Comparison of ENCODE assay signal across 18 mouse cellular contexts in the genomic region with DNA sequence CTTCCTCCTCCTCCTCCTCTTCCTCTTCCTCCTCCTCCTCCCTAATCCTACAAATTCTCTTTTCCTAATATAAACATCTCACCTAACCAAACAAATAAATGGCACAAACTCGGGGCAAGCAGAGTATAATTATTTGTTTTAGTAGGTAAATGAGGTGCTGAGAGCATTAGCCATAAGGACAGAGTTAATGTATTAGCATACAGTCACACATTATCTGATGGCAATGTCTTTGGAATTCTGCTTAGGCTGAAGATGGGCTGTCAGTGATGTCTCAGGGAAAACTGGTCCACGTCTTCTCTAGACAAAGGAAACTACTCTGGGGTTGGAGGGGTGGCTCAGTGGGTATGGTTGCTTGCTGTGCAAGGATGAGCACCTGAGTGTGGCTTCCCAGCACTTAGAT. TPM values are rescaled to one million over a fixed set of nuclear protein-coding genes. Genes with fewer than 3 reads are reported as not detected.
DNase-seq lines count a peak whose midpoint lies in the region; ATAC-seq and TF ChIP-seq lines count a peak whose summit lies in the region.
"Had no signal": no experiment of that assay in that cellular context is flagged by ENCODE, and none has a peak within 500 bp of the region (broad histone marks: within the 10 kb centered on the region; RNA-seq: fewer than 3 reads in every experiment).

No protein-coding gene starts in this region.

- no peaks in the 10 kb centered on the region for H3K9me3 ChIP-seq in heart, embryonic 11.5 days (replicated peaks; ENCODE audit: control insufficient read depth, low read length)
- H3K9me3 ChIP-seq in liver, embryonic 12.5 days (replicated peaks), result no peaks in the 10 kb centered on the region
- H3K9me3 ChIP-seq in liver, postnatal 0 days (ENCODE audit: low read length), result no peaks in the 10 kb centered on the region
- no peaks in the 10 kb centered on the region for H3K9me3 ChIP-seq in embryonic facial prominence, embryonic 13.5 days
- H3K9me3 ChIP-seq in intestine, embryonic 16.5 days (ENCODE audit: control insufficient read depth, low read length), result no peaks in the 10 kb centered on the region

- H3K4me1 ChIP-seq in heart, embryonic 11.5 days (ENCODE audit: control insufficient read depth, insufficient read depth, low read length), result peaks cover 17% of the 10 kb centered on the region
- H3K4me1 ChIP-seq in liver, embryonic 12.5 days, result peaks cover 10% of the 10 kb centered on the region; the same call in 1 of the 2 replicates
- H3K4me1 ChIP-seq in liver, postnatal 0 days (ENCODE audit: insufficient read depth), result no peaks in the 10 kb centered on the region
- peaks cover 47% of the 10 kb centered on the region for H3K4me1 ChIP-seq in embryonic facial prominence, embryonic 13.5 days
- peaks cover 16% of the 10 kb centered on the region for H3K4me1 ChIP-seq in intestine, embryonic 16.5 days (ENCODE audit: control insufficient read depth, insufficient read depth, low read length)

- H3K4me3 ChIP-seq in heart, embryonic 11.5 days (ENCODE audit: low read depth, low read length), result no peak overlapping the region
- H3K4me3 ChIP-seq in liver, embryonic 12.5 days, result no peak overlapping the region
- no peak overlapping the region for H3K4me3 ChIP-seq in liver, postnatal 0 days (ENCODE audit: low read depth, low read length)
- H3K4me3 ChIP-seq in embryonic facial prominence, embryonic 13.5 days, result no peak overlapping the region
- no peak overlapping the region for H3K4me3 ChIP-seq in intestine, embryonic 16.5 days (ENCODE audit: low read length)

- DNase-seq in heart, adult 11 months, result peak; percentile 36
- no peak for DNase-seq in liver, postnatal 0 days
- DNase-seq in frontal cortex, postnatal 14 days (ENCODE audit: low spot score in 2 of 2), result no peak
- DNase-seq in adrenal gland, postnatal 25 days, result no peak
- DNase-seq: adrenal gland, postnatal 10 days; kidney, adult 9 months; lung, postnatal 14 days; right cerebral cortex, postnatal 14 days; thymus, postnatal 36 days had no signal

- H3K4me2 ChIP-seq in heart, embryonic 11.5 days, result no peak overlapping the region
- no peak overlapping the region for H3K4me2 ChIP-seq in liver, embryonic 12.5 days
- no peak overlapping the region for H3K4me2 ChIP-seq in liver, postnatal 0 days (ENCODE audit: low read depth, low read length)
- H3K4me2 ChIP-seq in embryonic facial prominence, embryonic 13.5 days, result peak overlapping the region; percentile 40
- H3K4me2 ChIP-seq in intestine, embryonic 16.5 days (ENCODE audit: low read depth, low read length), result no peak overlapping the region

- H3K27me3 ChIP-seq in heart, embryonic 11.5 days (ENCODE audit: control insufficient read depth, insufficient read depth, low read length), result no peaks in the 10 kb centered on the region
- no peaks in the 10 kb centered on the region for H3K27me3 ChIP-seq in liver, embryonic 12.5 days (replicated peaks)
- H3K27me3 ChIP-seq in liver, postnatal 0 days (ENCODE audit: insufficient read depth, low read length), result no peaks in the 10 kb centered on the region
- no peaks in the 10 kb centered on the region; the same call in 1 of the 2 replicates for H3K27me3 ChIP-seq in embryonic facial prominence, embryonic 13.5 days
- no peaks in the 10 kb centered on the region for H3K27me3 ChIP-seq in intestine, embryonic 16.5 days (replicated peaks; ENCODE audit: control insufficient read depth, insufficient read depth, low read length)

- no peak for ATAC-seq in heart, embryonic 11.5 days (replicated peaks; ENCODE audit: insufficient number of reproducible peaks, low FRiP score, low TSS enrichment)
- no peak for ATAC-seq in liver, embryonic 12.5 days
- ATAC-seq in liver, postnatal 0 days, result no peak
- no peak for ATAC-seq in embryonic facial prominence, embryonic 13.5 days (ENCODE audit: insufficient number of reproducible peaks, insufficient read depth, low FRiP score, low TSS enrichment, low read depth)
- no peak for ATAC-seq in intestine, embryonic 16.5 days

- H3K9ac ChIP-seq in heart, embryonic 11.5 days (ENCODE audit: low read depth, low read length), result no peak overlapping the region
- no peak overlapping the region for H3K9ac ChIP-seq in liver, embryonic 12.5 days
- H3K9ac ChIP-seq in liver, postnatal 0 days (replicated peaks), result no peak overlapping the region
- H3K9ac ChIP-seq in embryonic facial prominence, embryonic 13.5 days, result no peak overlapping the region
- no peak overlapping the region for H3K9ac ChIP-seq in intestine, embryonic 16.5 days (ENCODE audit: low read depth, low read length)

- H3K36me3 ChIP-seq in heart, embryonic 11.5 days (ENCODE audit: control insufficient read depth, insufficient read depth, low read length), result 0 out of 2 replicates have a peak, but pooled peaks cover 4% of the 10 kb centered on the region
- H3K36me3 ChIP-seq in liver, embryonic 12.5 days, result peaks cover 10% of the 10 kb centered on the region
- H3K36me3 ChIP-seq in liver, postnatal 0 days (replicated peaks; ENCODE audit: insufficient read depth, low read length), result no peaks in the 10 kb centered on the region
- peaks cover 6% of the 10 kb centered on the region; the same call in 1 of the 2 replicates for H3K36me3 ChIP-seq in embryonic facial prominence, embryonic 13.5 days
- H3K36me3 ChIP-seq in intestine, embryonic 16.5 days (ENCODE audit: control insufficient read depth, insufficient read depth, low read length), result no peaks in the 10 kb centered on the region

- no peak overlapping the region for H3K27ac ChIP-seq in heart, embryonic 11.5 days (ENCODE audit: low read depth, low read length)
- 0 out of 2 replicates have a peak overlapping the region, but pooled peaks have one; percentile 14 for H3K27ac ChIP-seq in liver, embryonic 12.5 days
- no peak overlapping the region for H3K27ac ChIP-seq in liver, postnatal 0 days (ENCODE audit: low read depth)
- H3K27ac ChIP-seq in embryonic facial prominence, embryonic 13.5 days, result peak overlapping the region; percentile 81
- peak overlapping the region; percentile 49 for H3K27ac ChIP-seq in intestine, embryonic 16.5 days (ENCODE audit: low read length)

- no peak for TF ChIP-seq CTCF in liver, postnatal 0 days (IDR thresholded peaks at IDR 0.05; ENCODE audit: low read depth)

- 36% methylated on average over 2 of the region's 2 CpGs for WGBS in heart, embryonic 11.5 days (ENCODE audit: insufficient replicate concordance)
- 24% methylated on average over 2 of the region's 2 CpGs for WGBS in liver, embryonic 12.5 days (ENCODE audit: insufficient replicate concordance)
- WGBS in liver, postnatal 0 days (ENCODE audit: insufficient replicate concordance), result 40% methylated on average over 2 of the region's 2 CpGs
- 32% methylated on average over 2 of the region's 2 CpGs for WGBS in embryonic facial prominence, embryonic 13.5 days
- WGBS in intestine, embryonic 16.5 days, result 43% methylated on average over 2 of the region's 2 CpGs

- TF ChIP-seq EP300 in liver, postnatal 0 days (IDR thresholded peaks at IDR 0.05; ENCODE audit: low read depth), result no peak

RNA-seq across cellular contexts. Expression of a gene that starts 6.4 kb away (rescaled TPM):
- not detected in 2 replicates for polyA plus RNA-seq in heart, embryonic 11.5 days (2014; fragmentation: Nextera tagmentation; extraction: Ambion mirVana)
- not detected in 2 replicates for polyA plus RNA-seq in liver, embryonic 12.5 days (2016; fragmentation: Nextera tagmentation; extraction: Ambion mirVana)
- polyA plus RNA-seq in liver, postnatal 0 days (2015; fragmentation: Nextera tagmentation; extraction: Ambion mirVana), result not detected in 2 replicates
- polyA plus RNA-seq in embryonic facial prominence, embryonic 13.5 days (2015; fragmentation: Nextera tagmentation; extraction: Ambion mirVana), result not detected in 2 replicates
- polyA plus RNA-seq in intestine, embryonic 16.5 days (2015; fragmentation: Nextera tagmentation; extraction: Ambion mirVana), result not detected in 2 replicates
- total RNA-seq in adrenal gland, postnatal 25 days (2021), result not detected in 2 replicates
- total RNA-seq: adrenal gland, postnatal 10 days; gastrocnemius, adult 18-20 months; heart, postnatal 25 days; left cerebral cortex, postnatal 25 days; monocyte, adult 5-6 weeks had no signal
- polyA plus RNA-seq: embryonic facial prominence, embryonic 11.5 days had no signal

RNA-seq across cellular contexts. Expression of a gene that starts 21.5 kb away (rescaled TPM):
- polyA plus RNA-seq in heart, embryonic 11.5 days (2014; fragmentation: Nextera tagmentation; extraction: Ambion mirVana), result 60.0 and 65.2 TPM in 2 replicates
- polyA plus RNA-seq in liver, embryonic 12.5 days (2016; fragmentation: Nextera tagmentation; extraction: Ambion mirVana), result 58.3 and 61.1 TPM in 2 replicates
- polyA plus RNA-seq in liver, postnatal 0 days (2015; fragmentation: Nextera tagmentation; extraction: Ambion mirVana), result 22.9 and 23.6 TPM in 2 replicates
- 68.9 and 69.1 TPM in 2 replicates for polyA plus RNA-seq in embryonic facial prominence, embryonic 13.5 days (2015; fragmentation: Nextera tagmentation; extraction: Ambion mirVana)
- polyA plus RNA-seq in intestine, embryonic 16.5 days (2015; fragmentation: Nextera tagmentation; extraction: Ambion mirVana), result 69.2 and 74.4 TPM in 2 replicates
- total RNA-seq in adrenal gland, postnatal 25 days (2021), result 36.5 and 37.0 TPM in 2 replicates

Comparison
In these comparisons a context has a peak if more than half of its experiments do, and no peak if none do; other contexts are left out.
1. H3K27ac ChIP-seq: peak in liver, embryonic 12.5 days (single experiment), embryonic facial prominence, embryonic 13.5 days (single experiment) and intestine, embryonic 16.5 days (single experiment); none in heart, embryonic 11.5 days (single experiment) and liver, postnatal 0 days (single experiment).